Mouse (Mus musculus): Measurements from ENCODE around the gene Abca7. TPM values are rescaled to one million over a fixed set of nuclear protein-coding genes. Genes with fewer than 3 reads are reported as not detected.
A peak's percentile ranks its signal among the peaks of the same experiment; 100 is the strongest.

The Abca7 gene
- polyA plus RNA-seq, 1 experiment from 2014 or later, result 3.0 TPM

GRCm38 (mm10) chr10:79976722-79977107 is 19.6 kb upstream of the Abca7 start:
- Histone ChIP-seq H3K4me2 (replicated peaks) (no peak overlapping the region), H3K27me3 (replicated peaks) (peaks cover 10% of the 10 kb centered on the region), H3K4me3 (replicated peaks) (no peak overlapping the region), H3K4me1 (replicated peaks) (0 out of 2 replicates have a peak, but pooled peaks cover 3% of the 10 kb centered on the region), H3K9ac (no peak overlapping the region), H3K36me3 (peaks cover 46% of the 10 kb centered on the region), H3K9me3 (no peaks in the 10 kb centered on the region), H3K27ac (no peak overlapping the region)
- WGBS, result 77% methylated on average over 36 of the region's 36 CpGs
- ATAC-seq, result peak; percentile 3; the same call in 1 of the 2 replicates

- H3K36me3 ChIP-seq, result peaks cover 46% of the 10 kb centered on the region
- 81% methylated on average over 28 of the region's 28 CpGs for WGBS
- H3K4me2 ChIP-seq (replicated peaks), result no peak overlapping the region
- ATAC-seq, result no peak
- 0 out of 2 replicates have a peak, but pooled peaks cover 5% of the 10 kb centered on the region for H3K27me3 ChIP-seq (replicated peaks)
- H3K4me1 ChIP-seq (replicated peaks), result peaks cover 7% of the 10 kb centered on the region
- no peak overlapping the region for H3K4me3 ChIP-seq (replicated peaks)
- H3K9me3 ChIP-seq, result no peaks in the 10 kb centered on the region
- no peak overlapping the region for H3K27ac ChIP-seq
- H3K9ac ChIP-seq, result no peak overlapping the region
Observed at GRCm38 (mm10) chr10:79977324-79977723, 19.0 kb upstream of the Abca7 start.

- Histone ChIP-seq H3K4me1 (replicated peaks) (peaks cover 14% of the 10 kb centered on the region), H3K27me3 (replicated peaks) (no peaks in the 10 kb centered on the region), H3K4me3 (replicated peaks) (no peak overlapping the region), H3K36me3 (peaks cover 46% of the 10 kb centered on the region), H3K9ac (no peak overlapping the region), H3K4me2 (replicated peaks) (no peak overlapping the region), H3K27ac (no peak overlapping the region), H3K9me3 (no peaks in the 10 kb centered on the region)
- no peak for ATAC-seq
- 97% methylated on average over 21 of the region's 21 CpGs for WGBS
Observed at GRCm38 (mm10) chr10:79978061-79978460, 18.2 kb upstream of the Abca7 start.

- Histone ChIP-seq H3K9me3 (no peaks in the 10 kb centered on the region), H3K27me3 (replicated peaks) (no peaks in the 10 kb centered on the region), H3K4me3 (replicated peaks) (no peak overlapping the region), H3K4me1 (replicated peaks) (peaks cover 19% of the 10 kb centered on the region), H3K4me2 (replicated peaks) (no peak overlapping the region), H3K27ac (no peak overlapping the region), H3K36me3 (peaks cover 46% of the 10 kb centered on the region), H3K9ac (peak overlapping the region; percentile 0; the same call in 1 of the 2 replicates)
- 89% methylated on average over 22 of the region's 22 CpGs for WGBS
- no peak for ATAC-seq
Observed at GRCm38 (mm10) chr10:79979401-79980155, 16.7 kb upstream of the Abca7 start.

- H3K27ac ChIP-seq, result peak overlapping the region; percentile 96
- 70% methylated on average over 5 of the region's 5 CpGs for WGBS
- no peaks in the 10 kb centered on the region for H3K9me3 ChIP-seq
- peaks cover 40% of the 10 kb centered on the region for H3K4me1 ChIP-seq (replicated peaks)
- no peak for ATAC-seq
- peaks cover 14% of the 10 kb centered on the region for H3K36me3 ChIP-seq
- peak overlapping the region; percentile 92 for H3K9ac ChIP-seq
- peak overlapping the region; percentile 89 for H3K4me2 ChIP-seq (replicated peaks)
- no peaks in the 10 kb centered on the region for H3K27me3 ChIP-seq (replicated peaks)
- peak overlapping the region; percentile 82 for H3K4me3 ChIP-seq (replicated peaks)
Observed at GRCm38 (mm10) chr10:79983205-79983604, 13.1 kb upstream of the Abca7 start.

- Histone ChIP-seq H3K4me2 (replicated peaks) (peak overlapping the region; percentile 89), H3K27ac (peak overlapping the region; percentile 96), H3K9ac (peak overlapping the region; percentile 92), H3K4me1 (replicated peaks) (peaks cover 42% of the 10 kb centered on the region), H3K27me3 (replicated peaks) (no peaks in the 10 kb centered on the region), H3K4me3 (replicated peaks) (peak overlapping the region; percentile 82), H3K9me3 (no peaks in the 10 kb centered on the region), H3K36me3 (peaks cover 9% of the 10 kb centered on the region)
- WGBS, result under 1% methylated on average over 21 of the region's 21 CpGs
- no peak for ATAC-seq
Observed at GRCm38 (mm10) chr10:79983670-79984069, 12.6 kb upstream of the Abca7 start.

GRCm38 (mm10) chr10:79984195-79984816 is 12.0 kb upstream of the Abca7 start, which contains the start of gene Tmem259:
Gene Tmem259 (minus strand): TSS chr10:79984330.
- Histone ChIP-seq H3K4me2 (replicated peaks) (peak within 1 kb of the TSS; percentile 89), H3K27me3 (replicated peaks) (no peaks in the 10 kb centered on the region), H3K36me3 (peaks cover 3% of the 10 kb centered on the region), H3K9me3 (no peaks in the 10 kb centered on the region), H3K4me3 (replicated peaks) (peak within 1 kb of the TSS; percentile 82), H3K9ac (peak within 1 kb of the TSS; percentile 92), H3K27ac (peak within 1 kb of the TSS; percentile 96), H3K4me1 (replicated peaks) (peaks cover 48% of the 10 kb centered on the region)
- WGBS, result under 1% methylated on average over 48 of the region's 49 CpGs
- ATAC-seq, result peak; percentile 82

GRCm38 (mm10) chr10:79984871-79985270 is 11.4 kb upstream of the Abca7 start:
- Histone ChIP-seq H3K27ac (peak overlapping the region; percentile 96), H3K9me3 (no peaks in the 10 kb centered on the region), H3K27me3 (replicated peaks) (no peaks in the 10 kb centered on the region), H3K4me3 (replicated peaks) (peak overlapping the region; percentile 82), H3K4me1 (replicated peaks) (peaks cover 52% of the 10 kb centered on the region), H3K4me2 (replicated peaks) (peak overlapping the region; percentile 89), H3K9ac (peak overlapping the region; percentile 92), H3K36me3 (no peaks in the 10 kb centered on the region; the same call in 1 of the 2 replicates)
- ATAC-seq, result peak; percentile 92
- WGBS, result under 1% methylated on average over 22 of the region's 22 CpGs

GRCm38 (mm10) chr10:79985334-79986231 is 10.7 kb upstream of the Abca7 start:
- Histone ChIP-seq H3K27ac (peak overlapping the region; percentile 96), H3K9me3 (no peaks in the 10 kb centered on the region), H3K4me1 (replicated peaks) (peaks cover 55% of the 10 kb centered on the region), H3K9ac (peak overlapping the region; percentile 54), H3K4me2 (replicated peaks) (peak overlapping the region; percentile 89), H3K36me3 (no peaks in the 10 kb centered on the region; the same call in 1 of the 2 replicates), H3K27me3 (replicated peaks) (no peaks in the 10 kb centered on the region), H3K4me3 (replicated peaks) (peak overlapping the region; percentile 82)
- no peak for ATAC-seq
- WGBS, result 2% methylated on average over 35 of the region's 35 CpGs

GRCm38 (mm10) chr10:79986232-79986878 is 9.9 kb upstream of the Abca7 start:
- no peak for ATAC-seq

GRCm38 (mm10) chr10:79986963-79987362 is 9.3 kb upstream of the Abca7 start:
- Histone ChIP-seq H3K4me2 (replicated peaks) (peak overlapping the region; percentile 89), H3K9ac (peak overlapping the region; percentile 15; the same call in 1 of the 2 replicates), H3K27me3 (replicated peaks) (no peaks in the 10 kb centered on the region), H3K36me3 (peaks cover 11% of the 10 kb centered on the region; the same call in 1 of the 2 replicates), H3K4me1 (replicated peaks) (peaks cover 55% of the 10 kb centered on the region), H3K9me3 (no peaks in the 10 kb centered on the region), H3K4me3 (replicated peaks) (0 out of 2 replicates have a peak overlapping the region, but pooled peaks have one; percentile 4), H3K27ac (peak overlapping the region; percentile 96)
- ATAC-seq, result no peak
- 1% methylated on average over 11 of the region's 11 CpGs for WGBS

More at GRCm38 (mm10) chr10:79986232-79986878, 9.9 kb upstream of the Abca7 start:
- WGBS, result 19% methylated on average over 6 of the region's 6 CpGs
- H3K4me2 ChIP-seq (replicated peaks), result peak overlapping the region; percentile 89
- H3K36me3 ChIP-seq, result peaks cover 7% of the 10 kb centered on the region; the same call in 1 of the 2 replicates
- no peaks in the 10 kb centered on the region for H3K9me3 ChIP-seq
- peak overlapping the region; percentile 96 for H3K27ac ChIP-seq
- peaks cover 60% of the 10 kb centered on the region for H3K4me1 ChIP-seq (replicated peaks)
- peak overlapping the region; percentile 82 for H3K4me3 ChIP-seq (replicated peaks)
- peak overlapping the region; percentile 54; the same call in 1 of the 2 replicates for H3K9ac ChIP-seq
- no peaks in the 10 kb centered on the region for H3K27me3 ChIP-seq (replicated peaks)

Measured in intestine, embryonic 15.5 days (tissue).